Mouse (Mus musculus): ENCODE results near the gene Gp1bb. TPM values are rescaled to one million over a fixed set of nuclear protein-coding genes. Genes with fewer than 3 reads are reported as not detected.

Gp1bb gene
- polyA plus RNA-seq, 1 experiment from 2014 or later = 5.1 TPM

DNA sequence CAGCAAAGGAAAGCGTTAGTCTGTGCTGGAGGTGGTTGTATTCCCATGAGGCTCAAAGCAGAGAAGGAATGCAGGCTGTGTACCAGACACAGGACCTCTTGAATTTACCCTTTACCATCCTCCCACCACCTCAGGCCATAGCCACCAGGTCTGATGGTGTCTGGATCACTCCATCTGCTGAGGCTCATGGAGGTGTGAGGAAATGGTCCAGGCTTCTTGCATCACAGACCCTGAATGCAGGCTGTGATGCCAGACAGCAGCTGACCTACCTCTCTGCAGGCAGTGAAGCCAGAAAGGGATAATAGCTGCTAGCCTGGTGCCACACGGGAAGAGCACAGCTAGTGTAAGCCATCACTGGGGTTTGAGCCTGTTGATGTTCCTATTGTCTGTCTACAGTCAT lies 16.2 kb upstream of the Gp1bb start:
- H3K9ac ChIP-seq = no peak overlapping the region
- H3K4me1 ChIP-seq = no peaks in the 10 kb centered on the region
- 45% methylated on average over 2 of the region's 2 CpGs for WGBS

DNA sequence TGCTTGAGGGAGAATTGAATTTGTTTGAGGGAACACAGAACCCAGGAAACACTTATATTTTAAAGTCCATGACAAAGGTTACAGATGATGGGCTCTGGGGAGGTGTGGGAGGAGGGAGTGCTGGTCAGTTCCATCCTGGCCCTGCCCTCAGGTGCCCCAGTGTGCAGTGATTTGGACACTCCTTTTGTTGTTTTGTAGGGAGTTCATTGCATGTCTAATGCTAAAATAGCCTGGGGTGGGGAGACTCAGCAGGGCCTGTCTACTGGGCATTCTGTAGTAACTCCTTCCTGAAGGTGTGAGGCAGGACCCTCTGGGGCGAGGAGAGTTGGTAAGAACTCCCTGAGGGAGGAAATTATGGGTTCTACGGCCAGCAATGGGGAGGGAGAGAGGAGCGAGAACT lies 14.6 kb upstream of the Gp1bb start:
- Histone ChIP-seq H3K4me1 (no peaks in the 10 kb centered on the region), H3K9me3 (replicated peaks) (0 out of 2 replicates have a peak, but pooled peaks cover 4% of the 10 kb centered on the region), H3K27me3 (no peaks in the 10 kb centered on the region), H3K36me3 (ENCODE audit: poor library complexity, severe bottlenecking) (no peaks in the 10 kb centered on the region), H3K27ac (no peak overlapping the region), H3K4me2 (no peak overlapping the region), H3K9ac (no peak overlapping the region), H3K4me3 (no peak overlapping the region)
- ATAC-seq = no peak
- WGBS = 52% methylated on average over 3 of the region's 3 CpGs

More for the DNA sequence above, 16.2 kb upstream of the Gp1bb start:
- H3K27ac ChIP-seq = no peak overlapping the region
- no peaks in the 10 kb centered on the region for H3K27me3 ChIP-seq
- H3K4me3 ChIP-seq = no peak overlapping the region
- no peaks in the 10 kb centered on the region for H3K36me3 ChIP-seq (ENCODE audit: poor library complexity, severe bottlenecking)
- H3K9me3 ChIP-seq (replicated peaks) = 0 out of 2 replicates have a peak, but pooled peaks cover 4% of the 10 kb centered on the region
- no peak overlapping the region for H3K4me2 ChIP-seq
- no peak for ATAC-seq

- no peak overlapping the region for H3K4me2 ChIP-seq
- WGBS = 82% methylated on average over 5 of the region's 5 CpGs
- no peaks in the 10 kb centered on the region for H3K36me3 ChIP-seq (ENCODE audit: poor library complexity, severe bottlenecking)
- 0 out of 2 replicates have a peak, but pooled peaks cover 4% of the 10 kb centered on the region for H3K9me3 ChIP-seq (replicated peaks)
- H3K27me3 ChIP-seq = no peaks in the 10 kb centered on the region
- no peak for ATAC-seq
- no peaks in the 10 kb centered on the region for H3K4me1 ChIP-seq
- H3K4me3 ChIP-seq = no peak overlapping the region
- H3K27ac ChIP-seq = no peak overlapping the region
- no peak overlapping the region for H3K9ac ChIP-seq
Measured at GRCm38 (mm10) chr16:18636401-18636800, 14.2 kb upstream of the Gp1bb start.

DNA sequence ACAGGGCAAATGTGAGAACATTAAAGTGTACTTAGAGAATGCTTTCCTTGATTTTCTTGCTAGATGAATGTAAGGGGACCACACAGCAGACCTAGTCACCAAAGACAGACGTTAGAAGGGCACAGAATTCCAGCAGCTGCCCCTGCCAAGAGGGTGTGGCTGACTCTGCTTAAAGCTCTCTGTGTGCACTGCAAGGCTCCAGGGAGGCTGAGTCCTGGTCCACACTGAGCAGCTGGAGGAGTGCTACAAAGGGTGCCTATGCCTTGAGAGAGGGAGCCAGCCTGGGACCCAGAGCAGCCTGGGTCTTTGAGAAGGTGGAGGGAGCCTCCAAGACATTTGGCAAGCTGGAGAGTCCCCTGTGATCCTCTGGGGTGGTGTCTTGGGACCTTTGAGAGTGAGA lies 11.1 kb upstream of the Gp1bb start:
- no peak overlapping the region for H3K27ac ChIP-seq
- no peak overlapping the region for H3K4me3 ChIP-seq
- H3K9me3 ChIP-seq (replicated peaks) = 0 out of 2 replicates have a peak, but pooled peaks cover 4% of the 10 kb centered on the region
- peaks cover 5% of the 10 kb centered on the region; the same call in 1 of the 2 replicates for H3K27me3 ChIP-seq
- ATAC-seq = no peak
- H3K36me3 ChIP-seq (ENCODE audit: poor library complexity, severe bottlenecking) = no peaks in the 10 kb centered on the region
- WGBS = 18% methylated on average over 1 of the region's 1 CpGs
- no peak overlapping the region for H3K9ac ChIP-seq
- peaks cover 13% of the 10 kb centered on the region for H3K4me1 ChIP-seq
- no peak overlapping the region for H3K4me2 ChIP-seq

DNA sequence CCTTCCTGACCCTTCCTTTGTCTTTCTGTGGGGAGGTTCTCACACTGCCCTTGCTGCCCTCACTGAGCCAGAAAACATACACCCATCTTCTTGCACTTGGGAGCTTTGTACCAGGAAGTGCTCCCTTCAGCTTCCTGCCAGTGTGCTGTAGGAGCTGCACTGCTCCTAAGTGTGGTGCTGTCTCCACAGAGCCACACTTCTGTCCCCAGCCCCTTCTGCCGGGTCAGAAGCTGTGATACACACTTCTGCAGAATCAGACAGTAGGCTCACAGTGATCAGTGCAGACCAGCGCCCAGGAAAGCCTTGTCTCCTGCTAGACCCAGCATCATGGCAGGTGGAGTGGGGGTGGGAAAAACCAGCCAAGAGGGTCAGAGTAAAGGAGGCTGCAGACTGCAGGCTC lies 10.6 kb upstream of the Gp1bb start:
- H3K27ac ChIP-seq = no peak overlapping the region
- no peak overlapping the region for H3K4me3 ChIP-seq
- H3K9ac ChIP-seq = no peak overlapping the region
- no peak overlapping the region for H3K4me2 ChIP-seq
- WGBS = 58% methylated on average over 2 of the region's 2 CpGs
- no peaks in the 10 kb centered on the region for H3K36me3 ChIP-seq (ENCODE audit: poor library complexity, severe bottlenecking)
- peaks cover 5% of the 10 kb centered on the region; the same call in 1 of the 2 replicates for H3K27me3 ChIP-seq
- H3K9me3 ChIP-seq (replicated peaks) = 0 out of 2 replicates have a peak, but pooled peaks cover 4% of the 10 kb centered on the region
- no peak for ATAC-seq
- H3K4me1 ChIP-seq = peaks cover 19% of the 10 kb centered on the region

GRCm38 (mm10) chr16:18632059-18632458 lies 9.9 kb upstream of the Gp1bb start:
- Histone ChIP-seq H3K9me3 (replicated peaks) (0 out of 2 replicates have a peak, but pooled peaks cover 4% of the 10 kb centered on the region), H3K27me3 (peaks cover 11% of the 10 kb centered on the region), H3K4me3 (no peak overlapping the region), H3K9ac (no peak overlapping the region), H3K36me3 (ENCODE audit: poor library complexity, severe bottlenecking) (no peaks in the 10 kb centered on the region), H3K4me2 (no peak overlapping the region), H3K27ac (no peak overlapping the region), H3K4me1 (peaks cover 26% of the 10 kb centered on the region)
- 63% methylated on average over 3 of the region's 3 CpGs for WGBS
- ATAC-seq = no peak

- Histone ChIP-seq H3K36me3 (ENCODE audit: poor library complexity, severe bottlenecking) (no peaks in the 10 kb centered on the region), H3K9me3 (replicated peaks) (0 out of 2 replicates have a peak, but pooled peaks cover 4% of the 10 kb centered on the region), H3K4me2 (no peak overlapping the region), H3K27ac (no peak overlapping the region), H3K4me1 (peaks cover 35% of the 10 kb centered on the region), H3K27me3 (peaks cover 19% of the 10 kb centered on the region), H3K4me3 (no peak overlapping the region), H3K9ac (no peak overlapping the region)
- ATAC-seq = no peak
- WGBS = 69% methylated on average over 7 of the region's 7 CpGs
Measured at GRCm38 (mm10) chr16:18631141-18631540, 8.9 kb upstream of the Gp1bb start.

- peak; percentile 4 for ATAC-seq
- Histone ChIP-seq H3K27ac (0 out of 2 replicates have a peak overlapping the region, but pooled peaks have one; percentile 76), H3K27me3 (peaks cover 28% of the 10 kb centered on the region)
Measured at GRCm38 (mm10) chr16:18630291-18630690, 8.1 kb upstream of the Gp1bb start.

GRCm38 (mm10) chr16:18629390-18630231 lies 7.4 kb upstream of the Gp1bb start, which contains the start of gene Sept5:
Sept5 (minus strand) TSS chr16:18629954.
- under 1% methylated on average over 59 of the region's 93 CpGs for WGBS
- Histone ChIP-seq H3K9ac (peak within 1 kb of the TSS; percentile 93), H3K4me3 (peak within 1 kb of the TSS; percentile 86), H3K36me3 (ENCODE audit: poor library complexity, severe bottlenecking) (peaks cover 12% of the 10 kb centered on the region), H3K4me2 (peak within 1 kb of the TSS; percentile 88), H3K27me3 (peaks cover 35% of the 10 kb centered on the region), H3K27ac (peak within 1 kb of the TSS; percentile 76), H3K9me3 (replicated peaks) (0 out of 2 replicates have a peak, but pooled peaks cover 2% of the 10 kb centered on the region), H3K4me1 (peaks cover 43% of the 10 kb centered on the region)
- ATAC-seq = peak; percentile 54

More at GRCm38 (mm10) chr16:18630291-18630690, 8.1 kb upstream of the Gp1bb start:
- peak overlapping the region; percentile 86 for H3K4me3 ChIP-seq
- H3K36me3 ChIP-seq (ENCODE audit: poor library complexity, severe bottlenecking) = peaks cover 5% of the 10 kb centered on the region
- 56% methylated on average over 5 of the region's 5 CpGs for WGBS
- H3K4me2 ChIP-seq = peak overlapping the region; percentile 88
- peak overlapping the region; percentile 93 for H3K9ac ChIP-seq
- peaks cover 43% of the 10 kb centered on the region for H3K4me1 ChIP-seq
- H3K9me3 ChIP-seq (replicated peaks) = 0 out of 2 replicates have a peak, but pooled peaks cover 4% of the 10 kb centered on the region

DNA sequence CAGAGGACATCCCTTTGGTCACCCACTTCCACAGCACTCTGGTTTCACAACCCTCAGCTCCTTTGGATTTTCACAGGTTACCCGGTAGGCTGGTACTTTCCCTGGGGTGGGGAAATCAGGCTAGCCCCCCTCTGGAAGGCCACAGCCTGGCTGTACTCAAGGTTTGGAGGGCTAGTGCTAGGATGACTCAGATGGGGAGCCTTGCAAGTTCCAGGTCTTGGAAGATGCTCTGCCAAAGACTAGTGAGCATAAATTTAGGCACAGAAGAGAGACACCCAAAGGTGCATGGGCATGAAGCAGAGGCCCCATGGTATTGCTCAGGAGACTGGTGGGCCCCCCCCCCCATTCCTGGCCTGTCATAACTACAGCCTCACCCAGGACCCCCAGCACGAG lies 6.7 kb upstream of the Gp1bb start:
- no peak; the same call in 1 of the 2 replicates for ATAC-seq
- Histone ChIP-seq H3K9me3 (replicated peaks) (no peaks in the 10 kb centered on the region), H3K9ac (peak overlapping the region; percentile 93), H3K27ac (peak overlapping the region; percentile 76), H3K36me3 (ENCODE audit: poor library complexity, severe bottlenecking) (peaks cover 18% of the 10 kb centered on the region), H3K27me3 (peaks cover 41% of the 10 kb centered on the region), H3K4me3 (peak overlapping the region; percentile 86), H3K4me1 (peaks cover 43% of the 10 kb centered on the region), H3K4me2 (peak overlapping the region; percentile 88)
- 27% methylated on average over 2 of the region's 2 CpGs for WGBS

- H3K4me2 ChIP-seq = peak overlapping the region; percentile 88
- H3K27me3 ChIP-seq = peaks cover 47% of the 10 kb centered on the region
- peaks cover 24% of the 10 kb centered on the region for H3K36me3 ChIP-seq (ENCODE audit: poor library complexity, severe bottlenecking)
- 61% methylated on average over 7 of the region's 7 CpGs for WGBS
- H3K4me3 ChIP-seq = peak overlapping the region; percentile 86
- H3K27ac ChIP-seq = peak overlapping the region; percentile 76
- peak overlapping the region; percentile 93 for H3K9ac ChIP-seq
- ATAC-seq = no peak
- peaks cover 43% of the 10 kb centered on the region for H3K4me1 ChIP-seq
- no peaks in the 10 kb centered on the region for H3K9me3 ChIP-seq (replicated peaks)
Measured at GRCm38 (mm10) chr16:18628206-18628947, 6.2 kb upstream of the Gp1bb start.

- Histone ChIP-seq H3K9ac (peak overlapping the region; percentile 93; the same call in 1 of the 2 replicates), H3K27ac (no peak overlapping the region), H3K9me3 (replicated peaks) (no peaks in the 10 kb centered on the region), H3K4me1 (peaks cover 43% of the 10 kb centered on the region), H3K4me3 (peak overlapping the region; percentile 86), H3K27me3 (peaks cover 59% of the 10 kb centered on the region), H3K36me3 (ENCODE audit: poor library complexity, severe bottlenecking) (peaks cover 36% of the 10 kb centered on the region), H3K4me2 (peak overlapping the region; percentile 88)
- WGBS = 54% methylated on average over 3 of the region's 3 CpGs
- no peak for ATAC-seq
Measured at GRCm38 (mm10) chr16:18627163-18627562, 5.0 kb upstream of the Gp1bb start.

All from forebrain, embryonic 13.5 days (tissue).